ENCODE assay signal across 24 mouse cellular contexts in the genomic region with DNA sequence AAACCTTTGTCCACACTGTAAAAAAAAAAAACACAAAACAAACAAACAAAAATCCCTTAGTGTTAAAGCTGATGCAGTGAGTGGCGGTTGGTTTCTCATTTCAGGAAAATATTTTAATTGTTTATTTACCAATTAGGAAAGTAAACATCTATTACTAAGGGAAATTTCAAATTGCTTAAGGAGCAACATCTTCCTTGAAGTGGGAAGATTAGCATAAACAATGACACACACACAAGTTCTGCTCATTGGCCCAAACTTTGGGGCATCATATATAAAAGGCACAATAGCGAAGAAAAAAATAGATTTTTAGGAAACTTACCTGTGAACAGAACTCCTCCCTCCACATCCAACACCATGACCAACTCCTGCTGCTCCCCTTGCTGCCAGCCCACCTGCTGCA. TPM values are rescaled to one million over a fixed set of nuclear protein-coding genes. Genes with fewer than 3 reads are reported as not detected.
"Had no signal": no experiment of that assay in that cellular context is flagged by ENCODE, and none has a peak within 500 bp of the region (broad histone marks: within the 10 kb centered on the region; RNA-seq: fewer than 3 reads in every experiment).

A gene (plus strand): TSS at position 301 of the 400 bp plus-strand sequence.

- H3K9ac ChIP-seq: neural tube, embryonic 12.5 days; neural tube, embryonic 13.5 days; neural tube, embryonic 15.5 days; stomach, embryonic 15.5 days had no signal

- H3K4me3 ChIP-seq: neural tube, embryonic 12.5 days; neural tube, embryonic 13.5 days; neural tube, embryonic 15.5 days; stomach, embryonic 15.5 days had no signal

- H3K9me3 ChIP-seq: neural tube, embryonic 12.5 days; neural tube, embryonic 13.5 days; neural tube, embryonic 15.5 days; stomach, embryonic 15.5 days had no signal

- H3K4me1 ChIP-seq: neural tube, embryonic 12.5 days; neural tube, embryonic 13.5 days; neural tube, embryonic 15.5 days; stomach, embryonic 15.5 days had no signal

- H3K27ac ChIP-seq: neural tube, embryonic 12.5 days; neural tube, embryonic 13.5 days; neural tube, embryonic 15.5 days; stomach, embryonic 15.5 days; stomach, postnatal 0 days had no signal

- H3K4me2 ChIP-seq: neural tube, embryonic 12.5 days; neural tube, embryonic 13.5 days; neural tube, embryonic 15.5 days; stomach, embryonic 15.5 days had no signal

- DNase-seq: retina, postnatal 1 day; right cerebral cortex, adult 18-20 months; right cerebral cortex, postnatal 14 days; right cerebral cortex, postnatal 25 days; right cerebral cortex, postnatal 4 days; spleen, adult 18-20 months; thymus, adult 18-20 months; thymus, adult 2 months; thymus, postnatal 14 days; thymus, postnatal 25 days; thymus, postnatal 36 days; thymus, postnatal 4 days had no signal

- H3K36me3 ChIP-seq: neural tube, embryonic 12.5 days; neural tube, embryonic 13.5 days; neural tube, embryonic 15.5 days; stomach, embryonic 15.5 days had no signal

- H3K27me3 ChIP-seq: neural tube, embryonic 12.5 days; neural tube, embryonic 13.5 days; neural tube, embryonic 15.5 days; stomach, embryonic 15.5 days had no signal

RNA-seq across cellular contexts. Expression of the gene that starts here (rescaled TPM):
- polyA plus RNA-seq: neural tube, embryonic 12.5 days; neural tube, embryonic 13.5 days; neural tube, embryonic 14.5 days; neural tube, embryonic 15.5 days; small intestine, adult 2 months; spleen, adult 2 months; stomach, embryonic 14.5 days; stomach, embryonic 15.5 days; stomach, embryonic 16.5 days; stomach, postnatal 0 days; testis, adult 2 months; thymus, adult 2 months; thymus, postnatal 0 days had no signal
